Mouse (Mus musculus) MEL (cell line): ENCODE measurements at regions not wholly inside any gene's neighbourhood (a gene's known extent, or its start where the extent isn't known, plus 50 kb on each side); places are given as distances from the start of the nearest gene placed in this dataset.

Experiments
- DNase-seq: peaks from one replicate; pipeline ENCODE4 v3.0.0; 2011; ENCODE audit warnings: low read depth, low spot score
- H3K27ac ChIP-seq: 2 replicates; pipeline ENCODE4 v1.5.1; 2012; ENCODE audit warnings: low read depth, mild to moderate bottlenecking, control low read depth, low read length, moderate library complexity; ENCODE audit not compliant: control insufficient read depth
- H3K27me3 ChIP-seq, 2 experiments: fragments of 150-350 bp in 1 of 2; sonication (generic) in 1 of 2; 2 replicates each; pipeline ENCODE4 v1.6.1; 2012; ENCODE audit warnings: low read length in 2 of 2, mild to moderate bottlenecking in 2 of 2, improper control_type of control experiment in 1 of 2, moderate library complexity in 1 of 2; ENCODE audit not compliant: insufficient read depth in 2 of 2, control insufficient read depth in 1 of 2
- H3K36me3 ChIP-seq, 2 experiments: 2 replicates each; pipeline ENCODE4 v1.6.1; 2012 to 2014; ENCODE audit warnings: low read length in 2 of 2, improper control_type of control experiment in 1 of 2, inconsistent platforms in 1 of 2, mild to moderate bottlenecking in 1 of 2; ENCODE audit not compliant: insufficient read depth in 2 of 2, control insufficient read depth in 1 of 2
- H3K4me1 ChIP-seq, 2 experiments: fragments of 150-350 bp in 1 of 2; sonication (generic) in 1 of 2; 2 replicates each; pipeline ENCODE4 v1.6.1; 2012; ENCODE audit warnings: low read length in 2 of 2, improper control_type of control experiment in 1 of 2, mild to moderate bottlenecking in 1 of 2; ENCODE audit not compliant: insufficient read depth in 2 of 2, control insufficient read depth in 1 of 2
- H3K4me3 ChIP-seq, 2 experiments: fragments of 150-350 bp in 1 of 2; sonication (generic) in 1 of 2; 2 replicates each; pipeline ENCODE4 v1.5.1; 2012; ENCODE audit warnings: low read depth in 2 of 2, low read length in 2 of 2, mild to moderate bottlenecking in 2 of 2, moderate library complexity in 2 of 2, control low read depth in 1 of 2, improper control_type of control experiment in 1 of 2; ENCODE audit not compliant: control insufficient read depth in 1 of 2, insufficient read depth in 1 of 2
- H3K79me2 ChIP-seq: 2 replicates; pipeline ENCODE4 v1.6.1; 2012; ENCODE audit warnings: mild to moderate bottlenecking, low read length, moderate library complexity; ENCODE audit not compliant: control insufficient read depth, poor library complexity, insufficient read depth
- H3K9ac ChIP-seq: 2 replicates; pipeline ENCODE4 v1.6.1; 2012; ENCODE audit warnings: low read depth, mild to moderate bottlenecking, control low read depth, low read length, moderate library complexity; ENCODE audit not compliant: control insufficient read depth, poor library complexity, severe bottlenecking
- H3K9me3 ChIP-seq: fragments of 150-350 bp; sonication (generic); replicated peaks from 2 replicates; pipeline ENCODE4 v1.6.1; 2012; ENCODE audit warnings: mild to moderate bottlenecking, low read length, improper control_type of control experiment, moderate library complexity; ENCODE audit not compliant: insufficient read depth
- CHD2 ChIP-seq: IDR thresholded peaks from 2 replicates; pipeline ENCODE4 v1.6.1; 2011; ENCODE audit warnings: low read length, improper control_type of control experiment
- E2F4 ChIP-seq: IDR thresholded peaks from 2 replicates; pipeline ENCODE4 v1.6.1; 2011; ENCODE audit warnings: low read depth, low read length, improper control_type of control experiment, borderline replicate concordance
- ELF1 ChIP-seq: IDR thresholded peaks from 2 replicates; pipeline ENCODE4 v1.6.1; 2014; ENCODE audit warnings: low read depth, mild to moderate bottlenecking, inconsistent platforms, low read length, improper control_type of control experiment, moderate library complexity
- EP300 ChIP-seq, 2 experiments: IDR thresholded peaks; 2 replicates each; pipeline ENCODE4 v1.6.1; 2011; ENCODE audit warnings: improper control_type of control experiment in 2 of 2, low read length in 2 of 2, low read depth in 1 of 2, mild to moderate bottlenecking in 1 of 2
- GABPA ChIP-seq: IDR thresholded peaks from 2 replicates; pipeline ENCODE4 v1.6.1; 2012; ENCODE audit warnings: low read depth, mild to moderate bottlenecking, inconsistent platforms, low read length, improper control_type of control experiment, moderate library complexity
- GATA1 ChIP-seq: IDR thresholded peaks from 2 replicates; pipeline ENCODE4 v1.6.1; 2011; ENCODE audit warnings: low read depth, low read length, improper control_type of control experiment
- HCFC1 ChIP-seq: IDR thresholded peaks from 2 replicates; pipeline ENCODE4 v1.6.1; 2012; ENCODE audit warnings: low read depth, mild to moderate bottlenecking, inconsistent platforms, low read length, improper control_type of control experiment, moderate library complexity
- MAFK ChIP-seq: IDR thresholded peaks from 2 replicates; pipeline ENCODE4 v1.6.1; 2011; ENCODE audit warnings: low read depth, mild to moderate bottlenecking, low read length, improper control_type of control experiment, borderline replicate concordance
- MAX ChIP-seq: IDR thresholded peaks from 2 replicates; pipeline ENCODE4 v1.6.1; 2011; ENCODE audit warnings: low read length, improper control_type of control experiment
- MEF2A ChIP-seq: IDR thresholded peaks from 2 replicates; pipeline ENCODE4 v1.6.1; 2014; ENCODE audit warnings: low read depth, mild to moderate bottlenecking, inconsistent platforms, low read length, improper control_type of control experiment; ENCODE audit not compliant: poor library complexity, insufficient replicate concordance, severe bottlenecking; ENCODE audit errors: extremely low read depth
- MXI1 ChIP-seq: IDR thresholded peaks from 2 replicates; pipeline ENCODE4 v1.6.1; 2011; ENCODE audit warnings: mild to moderate bottlenecking, low read depth, low read length, improper control_type of control experiment
- MYB ChIP-seq: IDR thresholded peaks from 2 replicates; pipeline ENCODE4 v1.6.1; 2011; ENCODE audit warnings: mild to moderate bottlenecking, low read depth, low read length, improper control_type of control experiment
- MYC ChIP-seq: IDR thresholded peaks from 2 replicates; pipeline ENCODE4 v1.6.1; 2011; ENCODE audit warnings: low read depth, mild to moderate bottlenecking, low read length, improper control_type of control experiment, moderate library complexity
- NELFE ChIP-seq: IDR thresholded peaks from 2 replicates; pipeline ENCODE4 v1.6.1; 2011; ENCODE audit warnings: low read depth, low read length, improper control_type of control experiment
- SMC3 ChIP-seq: IDR thresholded peaks from 2 replicates; pipeline ENCODE4 v1.6.1; 2011; ENCODE audit warnings: low read depth, low read length, improper control_type of control experiment
- TAL1 ChIP-seq: IDR thresholded peaks from 2 replicates; pipeline ENCODE4 v1.6.1; 2012; ENCODE audit warnings: mild to moderate bottlenecking, inconsistent platforms, low read length, moderate library complexity, mixed read lengths
- TBP ChIP-seq: IDR thresholded peaks from 2 replicates; pipeline ENCODE4 v1.8.0; 2011; ENCODE audit warnings: low read depth, low read length, improper control_type of control experiment
- UBTF ChIP-seq: IDR thresholded peaks from 2 replicates; pipeline ENCODE4 v1.6.1; 2012; ENCODE audit warnings: low read depth, mild to moderate bottlenecking, inconsistent platforms, low read length, improper control_type of control experiment, moderate library complexity, borderline replicate concordance; ENCODE audit not compliant: insufficient read depth
- USF1 ChIP-seq: IDR thresholded peaks from 2 replicates; pipeline ENCODE4 v1.6.1; 2014; ENCODE audit warnings: low read depth, mild to moderate bottlenecking, inconsistent platforms, low read length, improper control_type of control experiment, moderate library complexity
- ZKSCAN1 ChIP-seq: IDR thresholded peaks from 2 replicates; pipeline ENCODE4 v1.6.1; 2012; ENCODE audit warnings: low read depth, mild to moderate bottlenecking, inconsistent platforms, low read length, improper control_type of control experiment, moderate library complexity
- ZMIZ1 ChIP-seq: IDR thresholded peaks from 2 replicates; pipeline ENCODE4 v1.6.1; 2012; ENCODE audit warnings: low read depth, mild to moderate bottlenecking, inconsistent platforms, low read length, improper control_type of control experiment, moderate library complexity

DNA sequence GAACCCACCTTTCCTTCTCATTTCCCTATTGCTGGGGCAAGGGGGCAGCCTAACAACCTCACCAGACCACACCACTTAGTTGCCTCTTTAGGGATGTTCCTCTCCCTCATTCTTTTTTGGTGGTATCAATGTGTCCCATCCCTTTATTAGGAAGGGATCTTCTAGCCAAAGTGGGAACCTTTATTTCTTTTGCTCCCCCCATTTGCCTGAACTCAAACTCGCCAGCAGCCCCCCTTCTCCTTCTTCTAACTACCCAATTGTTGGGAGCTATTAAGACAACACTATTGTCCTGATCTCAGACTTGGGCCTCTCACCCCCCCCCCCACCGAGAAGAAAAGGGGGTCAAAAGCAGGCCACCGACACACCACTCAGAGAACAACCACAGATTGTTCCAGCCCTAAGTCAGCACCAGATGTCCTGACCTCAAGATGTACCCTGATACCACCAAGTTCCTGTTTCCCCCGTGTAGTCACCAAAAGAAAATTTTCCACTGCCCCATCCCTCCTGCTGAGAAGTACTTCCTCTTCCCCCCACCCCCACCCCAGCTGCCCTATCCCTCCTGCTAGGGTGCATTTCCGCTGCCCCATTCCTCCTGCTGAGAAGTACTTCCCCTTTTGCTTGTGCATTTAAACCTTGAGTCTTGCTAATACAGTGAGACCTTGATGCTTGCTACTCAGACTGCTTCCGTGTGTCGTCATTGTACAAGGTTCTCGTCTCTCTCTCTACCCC is 84.4 kb downstream of the Tmem17 start:
- TF ChIP-seq ZMIZ1, result no peak
- TF ChIP-seq E2F4, result no peak
- TF ChIP-seq EP300 (IDR thresholded peaks at IDR 0.05; ENCODE audit: low read depth in 1 of 2, low read length in 2 of 2), result no peak
- no peak for TF ChIP-seq SMC3
- TF ChIP-seq ELF1, result no peak
- TF ChIP-seq MEF2A, result no peak
- TF ChIP-seq MYB, result no peak
- TF ChIP-seq GABPA, result no peak
- no peak for TF ChIP-seq ZKSCAN1
- no peak for TF ChIP-seq MAX
- no peak for TF ChIP-seq MXI1
- TF ChIP-seq MYC, result no peak
- no peak for TF ChIP-seq UBTF
- TF ChIP-seq GATA1, result no peak
- no peak for TF ChIP-seq HCFC1
- no peak for TF ChIP-seq TAL1
- no peak for TF ChIP-seq NELFE
- no peak for TF ChIP-seq USF1
- no peaks in the 10 kb centered on the region for H3K27me3 ChIP-seq
- DNase-seq, result peak; percentile 48
- no peak overlapping the region for H3K9ac ChIP-seq
- no peaks in the 10 kb centered on the region for H3K9me3 ChIP-seq
- H3K4me3 ChIP-seq, result no peak overlapping the region
- no peak overlapping the region for H3K27ac ChIP-seq
- H3K79me2 ChIP-seq, result no peaks in the 10 kb centered on the region
- H3K36me3 ChIP-seq, result no peaks in the 10 kb centered on the region
- H3K4me1 ChIP-seq, result no peaks in the 10 kb centered on the region

DNA sequence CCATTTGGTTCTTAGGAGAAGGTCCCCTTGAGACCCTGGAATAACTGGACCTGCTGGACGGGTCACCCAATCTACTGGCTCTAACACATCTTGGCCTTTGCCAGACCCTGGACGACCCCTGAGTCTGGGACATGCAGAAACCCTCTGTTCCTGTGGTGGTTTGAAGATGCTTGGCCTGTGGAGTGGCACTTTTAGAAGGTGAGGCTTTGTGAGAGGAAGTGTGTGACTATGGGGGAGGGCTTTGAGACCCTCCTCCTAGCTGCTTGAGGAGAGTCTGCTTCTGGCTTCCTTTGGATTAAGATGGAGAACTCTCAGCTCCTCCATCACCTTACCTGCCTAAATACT is 84.9 kb downstream of the Tmem17 start:
- H3K27ac ChIP-seq, result no peak overlapping the region
- H3K36me3 ChIP-seq, result no peaks in the 10 kb centered on the region
- H3K9ac ChIP-seq, result no peak overlapping the region
- H3K79me2 ChIP-seq, result no peaks in the 10 kb centered on the region
- no peak for DNase-seq
- no peaks in the 10 kb centered on the region for H3K27me3 ChIP-seq
- no peaks in the 10 kb centered on the region for H3K9me3 ChIP-seq
- H3K4me3 ChIP-seq, result no peak overlapping the region
- no peaks in the 10 kb centered on the region for H3K4me1 ChIP-seq
- TF ChIP-seq MAX (no peak), UBTF (no peak), MEF2A (no peak), NELFE (no peak), GATA1 (no peak), TBP (no peak), MAFK (no peak), ELF1 (no peak), CHD2 (no peak)
- TF ChIP-seq, all 39 proteins: peak for 0
